Mouse (Mus musculus) cerebellum, adult 2 months (tissue): Measurements from ENCODE around the gene Glis3.

Experiments used
- CTCF ChIP-seq: fragments of 200-500 bp; IDR thresholded peaks from 2 replicates; pipeline ENCODE4 v1.5.1; 2011; ENCODE audit warnings: low read depth, mild to moderate bottlenecking, control low read depth, low read length, moderate library complexity, borderline replicate concordance; ENCODE audit not compliant: insufficient read depth
- POLR2A ChIP-seq: fragments of 200-500 bp; IDR thresholded peaks from 2 replicates; pipeline ENCODE4 v1.6.1; 2011; ENCODE audit warnings: low read length, control low read depth, borderline replicate concordance; ENCODE audit not compliant: insufficient read depth

DNA sequence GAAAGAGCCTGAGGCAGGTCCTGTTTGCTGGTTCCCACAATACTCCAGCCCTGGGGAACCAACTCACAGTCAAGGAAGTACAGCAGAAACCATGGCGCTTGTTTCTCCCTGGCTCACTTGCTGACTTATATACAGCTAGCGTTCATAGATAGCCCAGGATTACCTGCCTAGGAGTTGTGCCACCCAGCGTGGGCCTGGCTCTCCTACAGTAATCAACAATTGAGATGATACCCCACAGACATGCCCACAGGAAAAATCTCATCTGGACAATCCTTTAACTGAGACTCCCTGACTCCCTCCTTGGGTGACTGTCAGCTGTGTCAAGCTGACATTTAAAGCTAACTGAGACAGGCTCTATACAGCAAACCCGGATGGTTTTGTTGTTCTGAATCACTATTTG lies 405.9 kb downstream of the Glis3 start:
- TF ChIP-seq POLR2A (no peak), CTCF (no peak)
